Mouse (Mus musculus) embryo, embryonic 11 days (tissue): ENCODE measurements around the gene Jam2.

Experiments used
- DNase-seq: peaks from one replicate; pipeline ENCODE4 v3.0.0-alpha.2; 2015

Gene Jam2

GRCm38 (mm10) chr16:84774003-84774703, at the start of gene Jam2:
TSS of gene Jam2 (plus strand) at chr16:84774123.
- DNase-seq, result peak; percentile 84

GRCm38 (mm10) chr16:84734806-84735165, 39.1 kb upstream of the Jam2 start:
- no peak for DNase-seq

GRCm38 (mm10) chr16:84735166-84736105, 38.5 kb upstream of the Jam2 start, which contains the start of gene Mrpl39:
TSS of gene Mrpl39 (minus strand) at chr16:84735742.
- peak; percentile 98 for DNase-seq

- DNase-seq, result no peak
These were observed 36.6 kb upstream of the Jam2 start for GRCm38 (mm10) chr16:84737358-84737757.

GRCm38 (mm10) chr16:84744703-84745490, 29.0 kb upstream of the Jam2 start:
- DNase-seq, result no peak

GRCm38 (mm10) chr16:84745721-84746306, 28.1 kb upstream of the Jam2 start:
- no peak for DNase-seq

- no peak for DNase-seq
These were observed 6.0 kb upstream of the Jam2 start for GRCm38 (mm10) chr16:84767956-84768355.

- no peak for DNase-seq
These were observed 4.7 kb upstream of the Jam2 start for GRCm38 (mm10) chr16:84769182-84769581.

- no peak for DNase-seq
These were observed 4.1 kb upstream of the Jam2 start for GRCm38 (mm10) chr16:84769619-84770464.

- no peak for DNase-seq
These were observed 3.0 kb upstream of the Jam2 start for GRCm38 (mm10) chr16:84770891-84771290.

- no peak for DNase-seq
These were observed 2.5 kb upstream of the Jam2 start for GRCm38 (mm10) chr16:84771461-84771860.

GRCm38 (mm10) chr16:84772496-84773267, 1.2 kb upstream of the Jam2 start:
- peak; percentile 80 for DNase-seq

GRCm38 (mm10) chr16:84773268-84773861, 558 bp upstream of the Jam2 start:
- DNase-seq, result peak; percentile 59

GRCm38 (mm10) chr16:84774761-84775231, 873 bp downstream of the Jam2 start:
- DNase-seq, result peak; percentile 85

GRCm38 (mm10) chr16:84775356-84775755, 1.4 kb downstream of the Jam2 start:
- DNase-seq, result no peak

GRCm38 (mm10) chr16:84776089-84776784, 2.3 kb downstream of the Jam2 start:
- peak; percentile 10 for DNase-seq

- DNase-seq, result no peak
These were observed 4.5 kb downstream of the Jam2 start for GRCm38 (mm10) chr16:84778431-84778830.

- DNase-seq, result no peak
These were observed 5.1 kb downstream of the Jam2 start for GRCm38 (mm10) chr16:84778861-84779630.

- no peak for DNase-seq
These were observed 5.8 kb downstream of the Jam2 start for GRCm38 (mm10) chr16:84779718-84780117.
